Mouse (Mus musculus) gastrocnemius, postnatal 25 days (tissue): ENCODE data around the gene Dusp23. TPM values are rescaled to one million over a fixed set of nuclear protein-coding genes. Genes with fewer than 3 reads are reported as not detected.

ENCODE experiments used
- total RNA-seq, 2 experiments: library from RNA; stranded (reverse); gene quantifications; 1 replicate in 1 of 2; 2 replicates in 1 of 2; pipeline ENCODE4 v1.2.3; 2021

The Dusp23 gene
- total RNA-seq, 2 experiments from 2014 or later = 25.2 to 30.2 TPM

Other genes starting within 250 kb of the Dusp23 start
- gene Slamf9, start 157.6 kb downstream of the Dusp23 start, total RNA-seq = under 1 TPM; 0.20 to 0.35 TPM
- under 1 TPM in 1 of 2 experiments, not detected in 1; 0.19 TPM for gene Igsf9, start 151.2 kb downstream of the Dusp23 start, total RNA-seq
- gene Tagln2, start 132.9 kb downstream of the Dusp23 start, total RNA-seq = 10 to 100 TPM; 24.8 to 33.7 TPM
- not detected for gene Cfap45, start 112.2 kb downstream of the Dusp23 start, total RNA-seq
- gene Vsig8, start 77.0 kb downstream of the Dusp23 start, total RNA-seq = not detected
- under 1 TPM in 1 of 2 experiments, not detected in 1; 0.21 TPM for gene Slamf8, start 42.4 kb downstream of the Dusp23 start, total RNA-seq
- gene Fcrl6, start 30.4 kb downstream of the Dusp23 start, total RNA-seq = not detected
- not detected for gene Crp, start 65.1 kb upstream of the Dusp23 start, total RNA-seq